Mouse (Mus musculus) embryonic stem cell, embryonic (primary cell): ENCODE measurements around the gene Olfr322.

Experiments
- CTCF ChIA-PET, 4 experiments: fragments of 300-600 bp in 2 of 4; fragments of 350-600 bp in 2 of 4; sonication (Branson Sonifier 250); formaldehyde crosslinking; loops; one replicate each; lab custom pipeline; 2022; ENCODE audit warnings: inconsistent platforms in 2 of 4; lab: Charles Lee
- POLR2A ChIA-PET, 4 experiments: fragments of 300-600 bp in 2 of 4; fragments of 350-600 bp in 2 of 4; sonication (Branson Sonifier 250); formaldehyde crosslinking; loops; one replicate each; lab custom pipeline; 2022; ENCODE audit warnings: antibody characterized with exemption in 4 of 4, inconsistent platforms in 1 of 4; lab: Charles Lee

The Olfr322 gene

DNA sequence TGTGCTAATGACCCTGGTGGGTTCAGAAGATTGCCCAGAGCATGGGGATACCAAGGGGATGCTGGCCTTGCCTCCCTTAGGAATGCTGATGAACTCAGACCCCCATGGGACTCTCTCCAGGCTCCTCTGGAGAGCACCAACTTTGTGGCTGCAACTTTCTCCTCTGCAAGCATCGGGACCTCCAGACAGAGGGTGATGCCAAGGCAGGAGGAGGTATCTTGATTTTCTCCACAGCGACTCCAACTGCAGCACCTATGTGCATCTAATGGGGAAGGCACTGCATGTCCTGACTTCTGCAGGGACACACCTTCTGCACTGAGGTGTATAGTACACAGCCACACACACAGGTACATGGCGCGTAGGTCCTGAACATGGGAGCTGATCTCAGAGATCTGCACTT, at the start of gene Olfr322:
TSS of gene Olfr322 (plus strand) at position 187 of the 400 bp plus-strand sequence.
- CTCF ChIA-PET = no interaction called here
- POLR2A ChIA-PET = no interaction called here

DNA sequence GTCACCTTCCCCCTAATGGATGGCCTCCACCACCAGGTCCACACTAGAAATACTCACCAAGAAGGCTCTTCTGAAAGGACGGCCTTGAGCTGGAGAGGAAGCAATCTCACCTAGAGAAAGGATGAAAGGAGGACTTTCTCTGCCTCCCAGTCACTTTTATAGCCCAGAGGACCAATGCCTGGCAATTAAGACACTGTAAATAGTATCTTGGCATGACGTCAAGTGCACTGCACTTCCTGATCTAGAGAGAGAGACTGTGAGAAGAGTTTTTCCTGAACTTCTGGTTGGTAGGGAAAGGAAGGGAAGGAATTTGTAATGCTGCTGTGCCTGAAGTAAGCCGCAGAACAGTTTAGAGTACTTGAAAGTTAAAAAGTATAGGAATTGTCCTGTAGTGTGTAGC, 45.2 kb upstream of the Olfr322 start:
- ChIA-PET POLR2A (no interaction called here), CTCF (no interaction called here)

DNA sequence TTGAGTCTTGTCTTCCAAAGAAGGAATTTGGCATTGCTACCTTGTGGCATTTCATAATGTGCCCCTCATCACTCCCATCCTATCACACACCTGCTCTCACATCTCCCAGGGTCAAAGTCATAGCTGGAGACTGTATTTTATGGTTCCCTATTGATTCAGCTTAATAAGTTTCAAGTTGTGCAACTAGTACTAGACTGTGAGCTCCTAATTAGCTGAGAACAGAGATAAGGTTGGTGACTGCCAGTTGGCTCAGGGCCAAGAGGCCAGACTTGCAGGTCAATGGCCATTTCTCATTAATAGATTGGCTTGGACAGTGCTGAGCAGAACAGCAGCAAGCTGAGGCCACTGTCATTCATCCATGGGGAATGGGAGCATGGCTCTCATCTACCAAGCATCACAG, 44.1 kb upstream of the Olfr322 start:
- ChIA-PET POLR2A (no interaction called here), CTCF (interaction anchor here in 1 of 4 experiments (0.6 kb wide), 1 partner anchor 478 kb away, joined by 3 read pairs; no protein-coding TSS in a partner anchor)

DNA sequence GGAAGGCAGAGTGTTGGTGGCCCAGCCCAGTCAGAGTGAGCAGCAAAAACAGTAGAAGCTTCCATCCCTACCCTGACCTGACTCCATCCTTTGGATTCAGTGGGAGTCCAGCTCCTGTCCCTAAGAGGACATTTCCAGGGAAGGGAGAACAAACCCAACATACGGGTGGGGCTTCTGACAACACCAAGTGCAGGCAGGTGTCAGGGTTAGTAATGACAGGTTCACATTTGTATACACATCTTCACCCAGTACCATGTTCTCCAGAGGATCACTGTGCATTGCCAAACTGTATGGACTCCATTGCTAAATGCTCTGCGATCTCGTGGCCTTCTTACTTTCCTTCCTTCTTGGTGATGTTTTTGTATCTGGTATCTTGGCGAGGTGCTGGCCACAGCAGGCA, 42.6 kb upstream of the Olfr322 start, which contains the start of gene 2210407C18Rik:
TSS of gene 2210407C18Rik (minus strand) at position 101 of the 400 bp plus-strand sequence.
- POLR2A ChIA-PET = interaction anchor here in 1 of 4 experiments (0.5 kb wide), 1 partner anchor 363 kb away, joined by 3 read pairs; no protein-coding TSS in a partner anchor
- CTCF ChIA-PET = interaction anchor here in 2 of 4 experiments (0.6 to 2.2 kb wide), 2 partner anchors 20 to 301 kb away, joined by 3 to 4 read pairs; no protein-coding TSS in a partner anchor

DNA sequence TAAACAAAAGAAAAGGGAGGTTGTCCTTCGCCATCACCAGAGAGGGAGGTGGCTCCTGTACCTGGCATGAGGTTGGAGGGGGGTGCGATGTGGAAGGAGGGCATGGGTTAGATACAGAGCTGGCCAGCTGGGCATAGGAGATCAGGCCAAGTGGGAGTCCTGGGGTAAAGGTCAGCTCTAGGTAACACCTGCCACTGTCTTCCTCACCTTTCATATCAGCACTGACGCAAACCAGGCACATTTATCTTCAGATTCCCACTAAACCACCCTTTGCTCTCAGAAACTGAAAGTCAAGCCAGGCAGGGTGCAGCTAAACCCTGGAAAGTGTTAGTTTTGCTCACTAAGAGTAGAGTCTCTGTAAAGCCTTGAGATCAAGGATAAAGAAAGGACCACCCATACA, 40.2 kb upstream of the Olfr322 start:
- CTCF ChIA-PET = no interaction called here
- POLR2A ChIA-PET = no interaction called here

DNA sequence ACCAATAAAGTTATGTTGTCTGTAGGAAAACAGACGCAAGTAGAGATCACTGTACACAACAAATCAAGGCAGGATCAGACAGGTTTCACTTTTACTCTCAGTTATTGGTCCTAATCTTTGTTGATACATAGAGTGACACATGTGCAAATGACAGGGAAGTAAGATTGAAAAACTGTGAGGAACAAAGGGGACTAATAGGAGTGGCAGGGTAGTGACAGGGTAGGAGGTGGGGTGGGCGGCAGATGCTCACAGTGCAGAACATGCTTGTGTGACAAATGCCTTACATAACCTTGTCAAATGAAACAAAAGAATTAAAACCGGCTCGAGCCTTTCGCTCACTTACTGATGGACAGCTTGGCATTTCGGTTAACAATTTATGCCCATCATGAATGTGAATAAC, 39.8 kb upstream of the Olfr322 start:
- ChIA-PET POLR2A (no interaction called here), CTCF (interaction anchor here in 1 of 4 experiments (0.7 kb wide), 1 partner anchor 270 kb away, joined by 3 read pairs; no protein-coding TSS in a partner anchor)

DNA sequence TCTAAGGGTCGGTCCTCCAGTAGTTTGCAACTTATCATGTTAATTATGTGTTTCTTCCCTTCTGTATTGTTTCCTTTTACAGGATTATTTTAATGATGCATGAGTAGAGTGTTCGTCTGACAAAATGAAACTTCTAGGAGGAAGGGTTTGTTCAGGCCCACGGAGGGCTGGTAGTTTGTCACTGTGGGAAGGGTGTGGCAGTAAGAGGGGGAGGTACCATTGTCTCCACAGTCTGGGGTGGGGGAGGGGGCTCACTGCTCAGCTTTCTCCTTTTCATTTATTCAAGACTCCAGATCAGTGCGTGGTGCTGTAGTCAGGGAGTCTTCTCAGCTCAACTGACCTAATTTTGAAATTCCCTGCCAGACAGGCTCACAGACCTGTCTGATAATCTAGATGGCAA, 32.4 kb upstream of the Olfr322 start:
- ChIA-PET POLR2A (no interaction called here), CTCF (no interaction called here)

DNA sequence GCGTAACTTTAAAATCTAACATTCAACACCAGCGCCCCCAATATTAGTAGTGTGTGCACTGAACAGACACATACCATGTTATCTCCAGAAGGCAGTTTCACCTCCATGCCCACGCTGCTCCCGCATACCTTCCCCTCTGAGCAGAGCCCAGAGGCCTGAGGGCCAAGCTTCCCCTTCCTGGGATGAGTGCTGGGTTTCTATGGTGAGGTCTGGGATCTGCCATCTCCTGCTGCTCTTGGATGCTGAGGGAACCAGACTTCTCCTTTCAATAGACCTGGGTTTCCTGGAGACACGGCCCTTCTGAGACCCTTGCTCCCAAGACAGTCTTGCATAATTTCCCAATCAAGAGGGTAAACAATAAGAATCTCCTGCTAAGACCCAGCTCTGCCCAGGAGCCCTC, 28.2 kb upstream of the Olfr322 start, which contains the start of gene Olfr323:
TSS of gene Olfr323 (minus strand) at position 101 of the 400 bp plus-strand sequence.
- POLR2A ChIA-PET = no interaction called here
- CTCF ChIA-PET = no interaction called here

DNA sequence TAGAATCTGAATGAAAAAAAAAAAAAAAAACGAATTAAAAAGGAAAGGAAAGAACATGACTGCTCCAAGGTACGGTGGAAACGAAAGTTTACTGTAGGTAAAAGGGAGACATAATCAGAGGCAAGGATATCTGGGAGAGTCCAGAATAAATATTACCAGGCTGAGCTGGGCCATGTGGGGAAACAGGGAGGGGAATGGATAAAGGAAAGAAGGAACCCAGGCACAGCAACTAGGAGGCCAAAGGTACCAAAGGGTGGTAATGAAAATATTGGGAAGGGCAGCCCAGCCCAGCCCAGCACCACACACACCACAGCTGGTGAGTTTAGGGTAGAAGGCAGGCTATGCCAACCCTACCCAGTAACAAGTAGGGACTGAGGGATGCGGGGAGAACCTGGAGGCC, 23.7 kb upstream of the Olfr322 start:
- POLR2A ChIA-PET = interaction anchor here in 1 of 4 experiments (0.7 kb wide), 1 partner anchor 305 kb away, joined by 3 read pairs; the partner anchor contains the start of gene Zfp672

DNA sequence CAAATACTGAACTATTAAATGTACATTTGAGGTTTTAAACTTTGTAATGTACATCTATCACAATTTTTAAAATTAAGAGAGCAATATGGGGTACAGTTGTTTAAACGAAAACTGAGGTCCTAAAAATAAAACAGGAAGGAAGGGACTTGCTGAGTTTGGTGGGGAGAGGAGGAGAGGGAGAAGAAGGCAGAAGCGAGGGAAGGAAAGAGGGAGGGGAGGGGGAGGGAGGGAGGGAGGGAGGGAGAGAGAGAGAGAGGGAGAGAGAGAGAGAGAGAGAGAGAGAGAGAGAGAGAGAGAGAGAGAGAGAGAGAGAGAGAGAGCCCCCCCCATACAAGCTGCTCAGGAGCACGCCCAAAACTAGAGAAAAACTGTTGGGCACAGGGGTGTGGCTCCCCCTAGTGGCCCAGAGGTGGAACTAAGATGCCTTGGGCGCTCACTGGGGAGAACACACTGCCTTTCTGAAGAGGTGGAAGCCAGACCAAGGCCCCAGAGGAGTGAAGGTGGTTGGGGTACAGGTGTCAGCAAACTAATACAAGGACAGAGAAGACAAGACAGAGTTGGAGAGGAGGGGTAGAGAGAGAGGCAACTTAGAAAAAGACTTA, 22.1 kb upstream of the Olfr322 start:
- POLR2A ChIA-PET = no interaction called here
- CTCF ChIA-PET = interaction anchor here (0.5 to 2.3 kb wide), 14 partner anchors 9 to 458 kb away, joined by 3 to 13 read pairs (median 4); partner anchors contain the start of gene 2210407C18Rik (in 1 of the 4)

More for the DNA sequence above, 23.7 kb upstream of the Olfr322 start:
- CTCF ChIA-PET = interaction anchor here in 3 of 4 experiments (0.6 to 1.1 kb wide), 5 partner anchors 10 to 410 kb away, joined by 3 to 17 read pairs (median 4); partner anchors contain the start of genes Sh3bp5l (in 1 of the 3) and Zfp672 (in 1 of the 3)

DNA sequence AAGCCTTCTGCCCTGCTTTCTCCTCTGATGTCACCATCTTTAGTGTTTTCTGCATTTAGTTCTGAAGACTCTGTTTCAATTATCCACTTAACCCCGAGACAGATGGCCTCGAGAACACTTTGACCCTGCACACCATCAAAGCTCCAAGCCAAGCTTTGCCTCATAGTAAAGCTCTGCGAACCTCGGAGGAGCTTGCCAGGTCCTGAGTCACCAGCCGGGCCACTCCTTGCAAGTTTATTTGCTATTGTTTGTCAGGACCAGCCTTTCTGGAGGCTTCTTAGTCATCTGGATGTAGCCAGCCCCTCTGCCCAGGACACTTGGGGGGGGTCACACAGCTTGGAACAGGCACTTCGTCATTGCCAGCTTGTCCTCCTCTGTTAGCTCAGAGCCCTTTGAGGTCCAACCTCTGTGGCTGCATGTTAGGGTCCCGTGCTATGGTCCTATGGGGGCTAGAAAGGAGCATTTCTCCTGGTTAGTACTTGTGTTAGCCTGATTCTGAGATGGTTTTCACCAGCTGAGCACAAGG, 20.3 kb upstream of the Olfr322 start:
- ChIA-PET POLR2A (interaction anchor here in 1 of 4 experiments (0.7 kb wide), 1 partner anchor 665 kb away, joined by 5 read pairs; no protein-coding TSS in a partner anchor), CTCF (interaction anchor here in 2 of 4 experiments (0.8 to 2.3 kb wide), 3 partner anchors 286 to 336 kb away, joined by 3 to 13 read pairs (median 4); no protein-coding TSS in a partner anchor)

DNA sequence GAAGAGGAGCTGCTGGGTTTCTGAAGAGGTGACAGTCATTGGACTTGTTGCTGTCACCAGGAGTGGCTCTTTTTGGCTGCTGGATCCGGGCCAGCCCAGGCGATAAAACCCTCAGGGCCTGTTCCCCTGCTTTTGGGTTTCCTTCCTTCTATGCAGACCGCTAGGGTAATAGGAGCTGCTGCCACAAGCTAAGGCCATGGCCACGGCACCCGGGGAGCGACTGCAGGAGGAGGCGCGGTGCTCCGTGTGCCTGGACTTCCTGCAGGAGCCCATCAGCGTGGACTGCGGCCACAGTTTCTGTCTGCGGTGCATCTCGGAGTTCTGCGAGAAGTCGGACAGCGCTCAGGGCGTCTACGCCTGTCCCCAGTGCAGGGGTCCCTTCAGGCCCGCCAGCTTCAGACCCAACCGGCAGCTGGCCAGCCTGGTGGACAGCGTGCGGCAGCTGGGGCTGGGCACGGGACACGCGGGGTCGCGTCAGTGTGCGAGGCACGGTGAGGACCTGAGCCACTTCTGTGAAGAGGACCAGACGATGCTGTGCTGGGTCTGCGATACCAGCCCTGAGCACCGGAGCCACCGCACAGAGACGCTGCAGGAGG, 18.2 kb upstream of the Olfr322 start, which contains the start of gene Trim58:
TSS of gene Trim58 (plus strand) at position 194 of the 596 bp plus-strand sequence.
- ChIA-PET POLR2A (interaction anchor here (0.5 to 1.2 kb wide), 5 partner anchors 8 to 437 kb away, joined by 3 to 4 read pairs (median 3); no protein-coding TSS in a partner anchor), CTCF (interaction anchor here in 3 of 4 experiments (0.6 to 2.3 kb wide), 6 partner anchors 248 to 454 kb away, joined by 3 to 7 read pairs (median 4); no protein-coding TSS in a partner anchor)

DNA sequence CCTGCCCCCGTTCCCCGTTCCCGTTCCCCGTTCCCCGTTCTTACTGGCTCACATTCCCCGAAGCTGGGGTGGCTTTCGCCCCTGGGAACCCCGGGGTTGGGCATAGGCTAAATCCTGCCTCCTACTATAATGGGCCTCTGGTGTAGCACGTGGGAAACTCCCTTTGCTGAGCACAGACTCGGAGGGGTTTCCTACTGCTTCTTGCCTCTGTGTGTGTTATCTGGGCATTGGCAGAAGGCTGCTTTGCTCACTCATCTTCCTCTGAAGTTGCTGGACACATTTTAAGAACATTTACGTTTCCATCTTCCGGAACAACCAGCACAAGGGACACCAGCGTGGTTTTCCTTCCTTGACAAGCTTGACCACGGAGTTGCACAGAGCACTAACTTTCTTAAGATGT, 17.5 kb upstream of the Olfr322 start:
- CTCF ChIA-PET = interaction anchor here in 3 of 4 experiments (0.7 to 2.3 kb wide), 3 partner anchors 248 to 288 kb away, joined by 3 to 7 read pairs (median 4); no protein-coding TSS in a partner anchor
- POLR2A ChIA-PET = no interaction called here

DNA sequence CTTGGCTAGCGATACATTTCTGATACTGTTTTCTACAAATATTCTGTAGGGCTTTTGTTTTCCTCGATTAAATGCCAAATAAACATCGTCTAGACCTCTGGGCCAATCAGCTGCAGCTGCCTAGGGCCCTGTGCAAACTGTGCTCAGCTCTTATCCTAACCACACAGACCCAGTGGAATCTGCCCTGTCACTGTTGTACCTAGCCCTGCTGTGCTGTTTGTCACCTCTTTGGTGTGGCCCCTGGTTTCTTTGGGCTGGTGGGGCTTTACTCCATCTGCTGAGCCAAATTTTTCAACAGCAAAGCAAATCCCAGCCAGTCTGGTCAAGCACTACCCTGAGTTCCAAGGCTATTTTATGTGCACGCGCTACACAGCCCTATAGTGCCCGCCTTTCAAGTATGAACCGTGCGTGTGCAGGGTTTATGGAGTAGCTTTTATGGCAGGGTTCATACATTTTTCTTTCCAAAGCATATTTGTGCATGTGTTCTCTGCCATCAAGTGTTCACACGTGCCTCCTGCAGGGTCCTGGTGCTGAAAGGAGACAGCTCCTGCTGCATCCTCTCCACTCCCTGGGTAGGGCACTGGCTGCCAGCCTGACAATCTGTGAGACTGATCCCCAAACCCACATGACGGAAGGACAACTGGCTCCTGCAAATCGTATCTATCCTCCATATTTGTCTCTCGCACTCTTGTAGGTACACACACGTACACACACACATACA, 16.8 kb upstream of the Olfr322 start:
- CTCF ChIA-PET = interaction anchor here in 1 of 4 experiments (1.1 kb wide), 1 partner anchor 289 kb away, joined by 3 read pairs; no protein-coding TSS in a partner anchor

DNA sequence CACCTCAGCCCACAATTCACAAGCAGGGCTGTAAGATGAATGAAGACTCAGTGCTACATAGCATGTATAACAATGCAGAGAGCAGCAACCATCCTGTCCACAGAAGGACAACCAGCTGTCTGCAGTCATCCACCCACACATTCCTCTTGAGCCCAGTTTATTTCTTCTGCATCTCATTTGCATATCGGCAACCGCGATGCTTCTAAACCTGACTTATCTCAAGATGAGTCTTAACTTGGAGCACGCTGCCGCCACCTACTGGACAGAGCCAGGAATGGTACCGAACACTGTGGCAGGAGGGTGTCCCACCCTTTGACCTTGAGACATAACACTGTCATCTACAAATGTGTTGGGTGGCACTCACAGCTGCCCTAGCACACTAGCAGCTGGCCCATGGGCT, 15.2 kb upstream of the Olfr322 start:
- CTCF ChIA-PET = interaction anchor here in 1 of 4 experiments (2.1 kb wide), 1 partner anchor 291 kb away, joined by 5 read pairs; no protein-coding TSS in a partner anchor
- POLR2A ChIA-PET = no interaction called here

More for the DNA sequence above, 16.8 kb upstream of the Olfr322 start:
- POLR2A ChIA-PET = no interaction called here

DNA sequence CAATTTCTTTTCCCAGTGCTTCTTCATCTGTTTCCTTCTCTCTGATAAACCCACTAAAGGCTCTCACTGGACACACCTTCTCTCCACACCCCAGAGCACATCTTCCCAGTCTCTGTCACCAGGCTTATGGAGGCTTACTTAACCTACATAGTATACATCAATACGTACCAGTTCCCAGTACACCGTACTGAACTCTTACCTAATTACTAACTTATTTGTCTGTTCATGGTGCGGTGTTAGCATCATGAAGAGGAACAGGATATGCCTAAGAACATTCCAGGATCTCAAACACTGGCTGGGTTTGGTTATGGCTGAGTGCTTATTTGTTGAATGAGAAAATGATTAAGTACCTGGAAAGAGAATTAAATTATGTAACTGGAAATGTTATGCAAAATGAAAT, 3.4 kb upstream of the Olfr322 start:
- POLR2A ChIA-PET = no interaction called here
- CTCF ChIA-PET = no interaction called here

DNA sequence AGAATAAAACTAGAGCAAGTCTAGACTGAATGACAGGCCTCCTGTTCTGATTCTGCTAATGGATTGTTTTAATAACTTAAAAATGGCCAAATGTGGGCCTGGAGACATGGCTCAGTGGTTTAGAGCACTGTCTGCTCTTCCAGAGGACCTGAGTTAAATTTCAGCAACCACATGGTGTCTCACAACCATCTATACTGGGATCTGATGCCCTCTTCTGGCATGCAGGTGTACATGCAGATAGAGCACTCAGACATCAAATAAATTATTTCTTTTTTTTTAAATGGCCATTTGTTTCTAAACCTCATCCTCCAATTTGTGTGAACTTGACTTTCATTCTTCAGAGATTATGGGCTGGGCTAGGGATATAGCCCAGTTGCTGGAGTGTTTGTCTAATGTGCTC, 10.7 kb downstream of the Olfr322 start:
- CTCF ChIA-PET = interaction anchor here in 2 of 4 experiments (0.6 to 1.8 kb wide), 4 partner anchors 23 to 425 kb away, joined by 3 to 6 read pairs (median 4); no protein-coding TSS in a partner anchor

DNA sequence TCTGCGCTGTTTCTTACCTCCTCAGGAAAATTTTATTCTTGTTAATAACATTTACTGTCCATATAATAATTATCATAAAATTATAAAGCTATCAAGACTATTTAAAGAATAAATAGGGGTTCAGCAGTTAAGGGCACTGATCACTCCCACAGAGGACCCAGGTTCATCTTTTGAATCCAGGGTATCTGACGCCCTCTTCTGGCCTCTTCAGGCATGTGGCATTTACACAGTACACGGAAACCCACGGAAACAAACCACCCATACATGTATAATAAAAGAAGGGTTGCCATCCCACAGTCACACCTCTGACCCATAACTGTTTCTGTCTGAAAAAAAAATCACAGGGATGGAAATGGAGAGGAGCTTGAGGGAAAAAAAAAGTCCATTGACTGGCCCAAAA, 13.2 kb downstream of the Olfr322 start:
- ChIA-PET CTCF (interaction anchor here in 1 of 4 experiments (0.5 to 0.7 kb wide), 2 partner anchors 319 to 417 kb away, joined by 3 read pairs; no protein-coding TSS in a partner anchor), POLR2A (interaction anchor here in 1 of 4 experiments (0.6 kb wide), 1 partner anchor 1230 kb away, joined by 3 read pairs; no protein-coding TSS in a partner anchor)

More for the DNA sequence above, 10.7 kb downstream of the Olfr322 start:
- POLR2A ChIA-PET = no interaction called here
